Mouse (Mus musculus) C2C12 (cell line): ENCODE measurements at regions not wholly inside any gene's neighbourhood (a gene's known extent, or its start where the extent isn't known, plus 50 kb on each side); places are given as distances from the start of the nearest gene placed in this dataset.

Source experiments
- CEBPB ChIP-seq: IDR thresholded peaks from one replicate; pipeline ENCODE4 v1.6.1; 2011; ENCODE audit warnings: low read depth, mild to moderate bottlenecking, control low read depth, moderate library complexity
- CTCF ChIP-seq: IDR thresholded peaks from one replicate; pipeline ENCODE4 v1.5.1; 2011; ENCODE audit not compliant: control insufficient read depth, insufficient read depth, insufficient read length
- MAX ChIP-seq: IDR thresholded peaks from one replicate; pipeline ENCODE4 v1.6.1; 2011; ENCODE audit warnings: mild to moderate bottlenecking, control low read depth
- MYOD1 ChIP-seq: IDR thresholded peaks from one replicate; pipeline ENCODE4 v1.6.1; 2011; ENCODE audit warnings: low read depth; ENCODE audit not compliant: control insufficient read depth, insufficient read length
- MYOG ChIP-seq: IDR thresholded peaks from one replicate; pipeline ENCODE4 v1.6.1; 2011; ENCODE audit not compliant: control insufficient read depth, insufficient read length; ENCODE audit errors: extremely low read depth
- USF1 ChIP-seq: IDR thresholded peaks from one replicate; pipeline ENCODE4 v1.6.1; 2011; ENCODE audit warnings: low read depth, mild to moderate bottlenecking, control low read depth, moderate library complexity

DNA sequence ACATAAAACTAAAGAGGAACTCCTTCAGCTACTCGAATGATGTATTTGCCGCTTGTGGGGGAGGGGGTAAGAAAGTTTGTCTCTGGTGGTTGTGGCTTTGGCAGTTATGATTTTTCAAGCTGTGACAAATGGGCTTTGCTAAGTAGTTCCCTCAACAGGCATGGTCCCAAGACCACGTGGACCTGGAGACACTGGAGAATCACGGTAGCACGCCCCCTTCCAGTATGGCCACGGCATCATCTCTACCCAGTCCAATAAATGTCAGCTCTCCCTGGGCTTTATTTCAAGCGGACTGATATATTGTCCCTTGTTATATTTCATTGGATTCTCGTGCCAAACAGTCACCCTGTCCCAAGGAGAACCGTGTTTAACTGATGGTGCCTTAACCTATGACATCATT lies 65.3 kb upstream of the Pmfbp1 start:
- TF ChIP-seq CTCF (no peak), MAX (no peak), USF1 (no peak), MYOD1 (no peak), CEBPB (no peak), MYOG (no peak)
